Mouse (Mus musculus) MEL (cell line): Measurements from ENCODE around the gene Klf1. TPM values are rescaled to one million over a fixed set of nuclear protein-coding genes. Genes with fewer than 3 reads are reported as not detected.
A peak's percentile ranks its signal among the peaks of the same experiment; 100 is the strongest.

Experiments used
- DNase-seq: peaks from one replicate; pipeline ENCODE4 v3.0.0; 2011; ENCODE audit warnings: low read depth, low spot score
- H3K27ac ChIP-seq: 2 replicates; pipeline ENCODE4 v1.5.1; 2012; ENCODE audit warnings: low read depth, mild to moderate bottlenecking, control low read depth, low read length, moderate library complexity; ENCODE audit not compliant: control insufficient read depth
- H3K27me3 ChIP-seq, 2 experiments: fragments of 150-350 bp in 1 of 2; sonication (generic) in 1 of 2; 2 replicates each; pipeline ENCODE4 v1.6.1; 2012; ENCODE audit warnings: low read length in 2 of 2, mild to moderate bottlenecking in 2 of 2, improper control_type of control experiment in 1 of 2, moderate library complexity in 1 of 2; ENCODE audit not compliant: insufficient read depth in 2 of 2, control insufficient read depth in 1 of 2
- H3K36me3 ChIP-seq, 2 experiments: 2 replicates each; pipeline ENCODE4 v1.6.1; 2012 to 2014; ENCODE audit warnings: low read length in 2 of 2, improper control_type of control experiment in 1 of 2, inconsistent platforms in 1 of 2, mild to moderate bottlenecking in 1 of 2; ENCODE audit not compliant: insufficient read depth in 2 of 2, control insufficient read depth in 1 of 2
- H3K4me1 ChIP-seq, 2 experiments: fragments of 150-350 bp in 1 of 2; sonication (generic) in 1 of 2; 2 replicates each; pipeline ENCODE4 v1.6.1; 2012; ENCODE audit warnings: low read length in 2 of 2, improper control_type of control experiment in 1 of 2, mild to moderate bottlenecking in 1 of 2; ENCODE audit not compliant: insufficient read depth in 2 of 2, control insufficient read depth in 1 of 2
- H3K4me3 ChIP-seq, 2 experiments: fragments of 150-350 bp in 1 of 2; sonication (generic) in 1 of 2; 2 replicates each; pipeline ENCODE4 v1.5.1; 2012; ENCODE audit warnings: low read depth in 2 of 2, low read length in 2 of 2, mild to moderate bottlenecking in 2 of 2, moderate library complexity in 2 of 2, control low read depth in 1 of 2, improper control_type of control experiment in 1 of 2; ENCODE audit not compliant: control insufficient read depth in 1 of 2, insufficient read depth in 1 of 2
- H3K79me2 ChIP-seq: 2 replicates; pipeline ENCODE4 v1.6.1; 2012; ENCODE audit warnings: mild to moderate bottlenecking, low read length, moderate library complexity; ENCODE audit not compliant: control insufficient read depth, poor library complexity, insufficient read depth
- H3K9ac ChIP-seq: 2 replicates; pipeline ENCODE4 v1.6.1; 2012; ENCODE audit warnings: low read depth, mild to moderate bottlenecking, control low read depth, low read length, moderate library complexity; ENCODE audit not compliant: control insufficient read depth, poor library complexity, severe bottlenecking
- H3K9me3 ChIP-seq: fragments of 150-350 bp; sonication (generic); replicated peaks from 2 replicates; pipeline ENCODE4 v1.6.1; 2012; ENCODE audit warnings: mild to moderate bottlenecking, low read length, improper control_type of control experiment, moderate library complexity; ENCODE audit not compliant: insufficient read depth
- BHLHE40 ChIP-seq: IDR thresholded peaks from 2 replicates; pipeline ENCODE4 v1.6.1; 2012; ENCODE audit warnings: low read depth, mild to moderate bottlenecking, inconsistent platforms, low read length, improper control_type of control experiment, borderline replicate concordance
- E2F4 ChIP-seq: IDR thresholded peaks from 2 replicates; pipeline ENCODE4 v1.6.1; 2011; ENCODE audit warnings: low read depth, low read length, improper control_type of control experiment, borderline replicate concordance
- ELF1 ChIP-seq: IDR thresholded peaks from 2 replicates; pipeline ENCODE4 v1.6.1; 2014; ENCODE audit warnings: low read depth, mild to moderate bottlenecking, inconsistent platforms, low read length, improper control_type of control experiment, moderate library complexity
- GABPA ChIP-seq: IDR thresholded peaks from 2 replicates; pipeline ENCODE4 v1.6.1; 2012; ENCODE audit warnings: low read depth, mild to moderate bottlenecking, inconsistent platforms, low read length, improper control_type of control experiment, moderate library complexity
- JUND ChIP-seq: IDR thresholded peaks from 2 replicates; pipeline ENCODE4 v1.6.1; 2011; ENCODE audit warnings: low read depth, mild to moderate bottlenecking, improper control_type of control experiment, low read length
- MAFK ChIP-seq: IDR thresholded peaks from 2 replicates; pipeline ENCODE4 v1.6.1; 2011; ENCODE audit warnings: low read depth, mild to moderate bottlenecking, low read length, improper control_type of control experiment, borderline replicate concordance
- MAZ ChIP-seq: IDR thresholded peaks from 2 replicates; pipeline ENCODE4 v1.6.1; 2012; ENCODE audit warnings: low read depth, mild to moderate bottlenecking, inconsistent platforms, low read length, improper control_type of control experiment
- MEF2A ChIP-seq: IDR thresholded peaks from 2 replicates; pipeline ENCODE4 v1.6.1; 2014; ENCODE audit warnings: low read depth, mild to moderate bottlenecking, inconsistent platforms, low read length, improper control_type of control experiment; ENCODE audit not compliant: poor library complexity, insufficient replicate concordance, severe bottlenecking; ENCODE audit errors: extremely low read depth
- MYC ChIP-seq: IDR thresholded peaks from 2 replicates; pipeline ENCODE4 v1.6.1; 2011; ENCODE audit warnings: low read depth, mild to moderate bottlenecking, low read length, improper control_type of control experiment, moderate library complexity
- NRF1 ChIP-seq: IDR thresholded peaks from 2 replicates; pipeline ENCODE4 v1.6.1; 2014; ENCODE audit warnings: low read depth, mild to moderate bottlenecking, inconsistent platforms, low read length, improper control_type of control experiment, moderate library complexity; ENCODE audit not compliant: poor library complexity, insufficient read depth, severe bottlenecking
- POLR2A ChIP-seq, 2 experiments: IDR thresholded peaks; 2 replicates each; pipeline ENCODE4 v1.6.1; 2011 to 2012; ENCODE audit warnings: low read length in 2 of 2, mild to moderate bottlenecking in 2 of 2, control low read depth in 1 of 2, improper control_type of control experiment in 1 of 2, low read depth in 1 of 2, moderate library complexity in 1 of 2; ENCODE audit not compliant: control insufficient read depth in 1 of 2, insufficient read depth in 1 of 2, poor library complexity in 1 of 2
- POLR2AphosphoS2 ChIP-seq: IDR thresholded peaks from 2 replicates; pipeline ENCODE4 v1.6.1; 2011; ENCODE audit warnings: low read length, improper control_type of control experiment
- RAD21 ChIP-seq: IDR thresholded peaks from 2 replicates; pipeline ENCODE4 v1.6.1; 2011; ENCODE audit warnings: mild to moderate bottlenecking, low read depth, low read length, improper control_type of control experiment
- RCOR1 ChIP-seq: IDR thresholded peaks from 2 replicates; pipeline ENCODE4 v1.6.1; 2012; ENCODE audit warnings: low read depth, mild to moderate bottlenecking, inconsistent platforms, low read length, improper control_type of control experiment
- SMC3 ChIP-seq: IDR thresholded peaks from 2 replicates; pipeline ENCODE4 v1.6.1; 2011; ENCODE audit warnings: low read depth, low read length, improper control_type of control experiment
- TBP ChIP-seq: IDR thresholded peaks from 2 replicates; pipeline ENCODE4 v1.8.0; 2011; ENCODE audit warnings: low read depth, low read length, improper control_type of control experiment
- UBTF ChIP-seq: IDR thresholded peaks from 2 replicates; pipeline ENCODE4 v1.6.1; 2012; ENCODE audit warnings: low read depth, mild to moderate bottlenecking, inconsistent platforms, low read length, improper control_type of control experiment, moderate library complexity, borderline replicate concordance; ENCODE audit not compliant: insufficient read depth
- USF1 ChIP-seq: IDR thresholded peaks from 2 replicates; pipeline ENCODE4 v1.6.1; 2014; ENCODE audit warnings: low read depth, mild to moderate bottlenecking, inconsistent platforms, low read length, improper control_type of control experiment, moderate library complexity
- polyA plus RNA-seq, 2 experiments: library from polyadenylated mRNA; stranded (reverse) in 1 of 2; unstranded in 1 of 2; fragments of >175 nt in 1 of 2; fragments of >200 nt in 1 of 2; gene quantifications; 2 replicates each; pipeline versions ENCODE4 v1.2.1 to v1.2.4; 2012; ENCODE audit warnings: low replicate concordance in 2 of 2, low read depth in 1 of 2; ENCODE audit not compliant: insufficient read length in 2 of 2, insufficient read depth in 1 of 2, missing spikeins in 1 of 2
- total RNA-seq: library from RNA; depleted of rRNA; stranded (reverse); fragments of 300-350 nt; gene quantifications from 2 replicates; pipeline ENCODE4 v1.2.3, GENCODE M21; 2012; rRNA removed

Gene Klf1
- total and polyA plus RNA-seq, 3 experiments = 234 to 262 TPM; not detected in 1

DNA sequence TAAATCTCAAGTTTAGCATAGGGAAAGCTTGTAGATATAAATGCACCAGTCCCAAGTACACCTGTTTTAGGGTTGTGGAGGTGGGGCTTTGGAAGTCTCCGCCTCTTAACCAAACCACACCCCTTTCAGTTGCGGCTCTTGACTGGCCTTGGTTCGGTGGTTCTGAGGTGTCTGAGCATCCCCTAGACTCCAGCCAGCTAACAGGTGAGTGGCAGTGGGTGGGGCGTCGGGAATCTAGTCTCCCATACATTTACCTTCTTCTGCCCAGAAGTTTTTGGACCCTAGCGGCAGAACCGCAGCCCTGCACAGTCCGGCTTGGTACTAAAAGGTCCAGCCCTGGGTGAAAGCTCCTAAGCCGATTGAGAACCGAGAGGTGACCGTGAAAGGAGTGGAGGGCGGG lies 48.0 kb downstream of the Klf1 start:
- Histone ChIP-seq H3K9ac (no peak overlapping the region), H3K79me2 (no peaks in the 10 kb centered on the region), H3K9me3 (no peaks in the 10 kb centered on the region), H3K4me1 (peaks cover 5 to 9% of the 10 kb centered on the region in 2 experiments; a peak in 2 of 4 replicates), H3K27me3 (peaks cover 0 to 4% of the 10 kb centered on the region in 2 experiments), H3K36me3 (no peaks in the 10 kb centered on the region), H3K4me3 (no peak overlapping the region), H3K27ac (no peak overlapping the region)
- TF ChIP-seq RAD21 (no peak), JUND (no peak), E2F4 (no peak), MYC (no peak), RCOR1 (no peak), MAFK (no peak), GABPA (no peak), USF1 (no peak), ELF1 (no peak), BHLHE40 (no peak), SMC3 (no peak), POLR2A (IDR thresholded peaks at IDR 0.05; ENCODE audit: control insufficient read depth in 1 of 2, insufficient read depth in 1 of 2, low read depth in 1 of 2, low read length in 2 of 2, poor library complexity in 1 of 2) (no peak)
- no peak for DNase-seq

DNA sequence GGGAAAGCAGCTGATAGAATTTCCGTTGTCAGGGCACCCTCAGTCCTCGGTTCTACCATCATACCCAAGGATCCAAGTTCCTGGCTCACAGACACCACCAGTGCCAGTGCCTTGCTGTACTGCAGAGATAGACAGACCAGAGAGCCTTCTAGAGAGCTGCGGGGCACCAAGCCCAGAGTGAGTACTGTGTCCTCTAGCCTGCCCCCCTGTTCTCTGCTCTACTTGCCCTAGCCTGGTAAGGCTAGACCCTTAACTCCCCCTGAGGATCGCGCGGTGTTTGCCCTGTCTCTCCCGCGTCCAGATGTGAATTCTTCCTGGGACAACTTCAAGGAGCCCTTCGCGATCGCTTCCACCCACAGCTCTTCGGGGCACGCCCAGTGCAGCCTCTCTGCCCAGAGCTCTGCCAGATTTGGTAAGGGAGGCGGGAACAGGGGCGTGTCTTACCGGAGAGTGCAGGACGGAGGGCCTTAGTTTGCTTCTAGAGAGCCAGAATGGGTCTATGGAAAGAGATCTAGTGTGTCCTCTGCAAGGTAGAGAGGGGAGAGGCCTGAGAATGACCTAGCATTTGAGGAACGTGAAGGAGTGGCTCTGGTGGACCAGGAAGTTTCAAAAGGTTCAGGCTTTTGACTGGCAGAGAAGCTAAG lies 51.0 kb downstream of the Klf1 start:
- Histone ChIP-seq H3K9ac (no peak overlapping the region), H3K27ac (no peak overlapping the region), H3K9me3 (no peaks in the 10 kb centered on the region), H3K4me3 (peak overlapping the region; percentile 36 to 70), H3K79me2 (no peaks in the 10 kb centered on the region), H3K36me3 (peaks cover 0 to 3% of the 10 kb centered on the region in 2 experiments; a peak in 1 of 4 replicates), H3K4me1 (peaks cover 5 to 9% of the 10 kb centered on the region in 2 experiments; a peak in 2 of 4 replicates), H3K27me3 (no peaks in the 10 kb centered on the region)
- TF ChIP-seq GABPA = no peak
- no peak for TF ChIP-seq MEF2A
- TF ChIP-seq NRF1 = no peak
- TF ChIP-seq MAZ = no peak
- TF ChIP-seq TBP = no peak
- no peak for TF ChIP-seq UBTF
- no peak for TF ChIP-seq POLR2AphosphoS2
- TF ChIP-seq JUND = no peak
- peak; percentile 75 for DNase-seq

Other genes starting within 250 kb of the Klf1 start
Only the 30 nearest of the 33 such genes appear.
- 154 and 183 TPM in 2 replicates for gene Trmt1, start 215.6 kb upstream of the Klf1 start, total RNA-seq
- 100 to 1,000 TPM in 1 of 2 experiments, not detected in 1; 221 TPM for gene Trmt1, start 215.6 kb upstream of the Klf1 start, polyA plus RNA-seq
- gene Nacc1, start 214.1 kb upstream of the Klf1 start, total RNA-seq = 42.5 and 45.3 TPM in 2 replicates
- gene Nacc1, start 214.1 kb upstream of the Klf1 start, polyA plus RNA-seq = 100 to 1,000 TPM in 1 of 2 experiments, not detected in 1; 106 TPM
- gene Lyl1, start 200.5 kb upstream of the Klf1 start, total RNA-seq = 75.5 and 88.7 TPM in 2 replicates
- gene Lyl1, start 200.5 kb upstream of the Klf1 start, polyA plus RNA-seq = 100 to 1,000 TPM; 136 to 149 TPM
- 5.6 and 7.9 TPM in 2 replicates for gene G430095P16Rik, start 178.9 kb upstream of the Klf1 start, total RNA-seq
- 10 to 100 TPM in 1 of 2 experiments, not detected in 1; 17.1 TPM for gene G430095P16Rik, start 178.9 kb upstream of the Klf1 start, polyA plus RNA-seq
- 11.3 and 14.4 TPM in 2 replicates for gene Nfix, start 101.6 kb upstream of the Klf1 start, total RNA-seq
- gene Nfix, start 101.6 kb upstream of the Klf1 start, polyA plus RNA-seq = 10 to 100 TPM in 1 of 2 experiments, not detected in 1; 29.1 TPM
- gene Dand5, start 79.1 kb upstream of the Klf1 start, total RNA-seq = 1.4 and 1.7 TPM in 2 replicates
- gene Dand5, start 79.1 kb upstream of the Klf1 start, polyA plus RNA-seq = 1 to 10 TPM in 1 of 2 experiments, not detected in 1; 2.2 TPM
- 47.5 and 51.8 TPM in 2 replicates for gene Gadd45gip1, start 70.4 kb upstream of the Klf1 start, total RNA-seq
- 10 to 100 TPM in 1 of 2 experiments, not detected in 1; 62.9 TPM for gene Gadd45gip1, start 70.4 kb upstream of the Klf1 start, polyA plus RNA-seq
- 62.6 and 66.7 TPM in 2 replicates for gene Rad23a, start 61.3 kb upstream of the Klf1 start, total RNA-seq
- 100 to 1,000 TPM in 1 of 2 experiments, not detected in 1; 155 TPM for gene Rad23a, start 61.3 kb upstream of the Klf1 start, polyA plus RNA-seq
- 550 and 567 TPM in 2 replicates for gene Calr, start 55.0 kb upstream of the Klf1 start, total RNA-seq
- gene Calr, start 55.0 kb upstream of the Klf1 start, polyA plus RNA-seq = 1,000 to 10,000 TPM in 1 of 2 experiments, not detected in 1; 1,110 TPM
- 205 and 245 TPM in 2 replicates for gene Farsa, start 44.9 kb upstream of the Klf1 start, total RNA-seq
- gene Farsa, start 44.9 kb upstream of the Klf1 start, polyA plus RNA-seq = 100 to 1,000 TPM; 152 to 295 TPM
- 60.6 and 75.5 TPM in 2 replicates for gene Syce2, start 29.8 kb upstream of the Klf1 start, total RNA-seq
- gene Syce2, start 29.8 kb upstream of the Klf1 start, polyA plus RNA-seq = 100 to 1,000 TPM in 1 of 2 experiments, not detected in 1; 115 TPM
- gene Gcdh, start 8.0 kb upstream of the Klf1 start, total RNA-seq = 9.7 and 10.7 TPM in 2 replicates
- 10 to 100 TPM in 1 of 2 experiments, not detected in 1; 17.3 TPM for gene Gcdh, start 8.0 kb upstream of the Klf1 start, polyA plus RNA-seq
- 53.7 and 62.3 TPM in 2 replicates for gene Dnase2a, start 6.6 kb downstream of the Klf1 start, total RNA-seq
- gene Dnase2a, start 6.6 kb downstream of the Klf1 start, polyA plus RNA-seq = 10 to 100 TPM in 1 of 2 experiments, not detected in 1; 83.4 TPM
- gene Mast1, start 35.4 kb downstream of the Klf1 start, total RNA-seq = 0.49 and 0.77 TPM in 2 replicates
- gene Mast1, start 35.4 kb downstream of the Klf1 start, polyA plus RNA-seq = 1 to 10 TPM in 1 of 2 experiments, not detected in 1; 4.5 TPM
- 0.08 TPM in 1 of 2 replicates, not detected in the other for gene Rtbdn, start 45.1 kb downstream of the Klf1 start, total RNA-seq
- under 1 TPM in 1 of 2 experiments, not detected in 1; 0.11 TPM for gene Rtbdn, start 45.1 kb downstream of the Klf1 start, polyA plus RNA-seq
- gene Gm49661, start 67.5 kb downstream of the Klf1 start, total RNA-seq = 3.9 and 4.7 TPM in 2 replicates
- gene Gm49661, start 67.5 kb downstream of the Klf1 start, polyA plus RNA-seq = not detected
- gene Prdx2, start 67.7 kb downstream of the Klf1 start, total RNA-seq = 502 and 643 TPM in 2 replicates
- 100 to 1,000 TPM; 679 to 773 TPM for gene Prdx2, start 67.7 kb downstream of the Klf1 start, polyA plus RNA-seq
- 105 TPM in 2 replicates for gene Rnaseh2a, start 67.8 kb downstream of the Klf1 start, total RNA-seq
- gene Rnaseh2a, start 67.8 kb downstream of the Klf1 start, polyA plus RNA-seq = 100 to 1,000 TPM in 1 of 2 experiments, not detected in 1; 109 TPM
- gene Junb, start 76.8 kb downstream of the Klf1 start, total RNA-seq = 49.6 and 72.7 TPM in 2 replicates
- 10 to 100 TPM in 1 of 2 experiments, not detected in 1; 41.6 TPM for gene Junb, start 76.8 kb downstream of the Klf1 start, polyA plus RNA-seq
- 10.5 and 11.5 TPM in 2 replicates for gene Hook2, start 88.7 kb downstream of the Klf1 start, total RNA-seq
- 10 to 100 TPM in 1 of 2 experiments, not detected in 1; 17.5 TPM for gene Hook2, start 88.7 kb downstream of the Klf1 start, polyA plus RNA-seq
- 0.04 TPM in 1 of 2 replicates, not detected in the other for gene Best2, start 112.6 kb downstream of the Klf1 start, total RNA-seq
- gene Best2, start 112.6 kb downstream of the Klf1 start, polyA plus RNA-seq = under 1 TPM in 1 of 2 experiments, not detected in 1; 0.13 TPM
- gene Asna1, start 123.4 kb downstream of the Klf1 start, total RNA-seq = 115 and 132 TPM in 2 replicates
- 100 to 1,000 TPM in 1 of 2 experiments, not detected in 1; 192 TPM for gene Asna1, start 123.4 kb downstream of the Klf1 start, polyA plus RNA-seq
- gene Trir, start 124.9 kb downstream of the Klf1 start, total RNA-seq = 224 and 264 TPM in 2 replicates
- gene Trir, start 124.9 kb downstream of the Klf1 start, polyA plus RNA-seq = 100 to 1,000 TPM; 283 to 442 TPM
- 55.6 and 62.3 TPM in 2 replicates for gene Tnpo2, start 135.0 kb downstream of the Klf1 start, total RNA-seq
- gene Tnpo2, start 135.0 kb downstream of the Klf1 start, polyA plus RNA-seq = 10 to 100 TPM; 29.2 to 86.8 TPM
- gene Fbxw9, start 158.1 kb downstream of the Klf1 start, total RNA-seq = 6.5 and 10.6 TPM in 2 replicates
- 10 to 100 TPM in 1 of 2 experiments, not detected in 1; 13.9 TPM for gene Fbxw9, start 158.1 kb downstream of the Klf1 start, polyA plus RNA-seq
- gene Gm5741, start 166.1 kb downstream of the Klf1 start, total RNA-seq = not detected in 2 replicates
- gene Gm5741, start 166.1 kb downstream of the Klf1 start, polyA plus RNA-seq = 1 to 10 TPM in 1 of 2 experiments, not detected in 1; 1.0 TPM
- 42.5 and 44.6 TPM in 2 replicates for gene Dhps, start 169.8 kb downstream of the Klf1 start, total RNA-seq
- 10 to 100 TPM in 1 of 2 experiments, not detected in 1; 68.3 TPM for gene Dhps, start 169.8 kb downstream of the Klf1 start, polyA plus RNA-seq
- gene Wdr83os, start 178.8 kb downstream of the Klf1 start, total RNA-seq = 25.5 and 26.2 TPM in 2 replicates
- gene Wdr83os, start 178.8 kb downstream of the Klf1 start, polyA plus RNA-seq = 100 to 1,000 TPM in 1 of 2 experiments, not detected in 1; 143 TPM
- gene Wdr83, start 179.4 kb downstream of the Klf1 start, total RNA-seq = 27.0 and 29.5 TPM in 2 replicates
- gene Wdr83, start 179.4 kb downstream of the Klf1 start, polyA plus RNA-seq = 10 to 100 TPM in 1 of 2 experiments, not detected in 1; 58.4 TPM
- 10.8 and 11.5 TPM in 2 replicates for gene Man2b1, start 181.3 kb downstream of the Klf1 start, total RNA-seq
- gene Man2b1, start 181.3 kb downstream of the Klf1 start, polyA plus RNA-seq = 10 to 100 TPM in 1 of 2 experiments, not detected in 1; 24.7 TPM